In the genomic region with DNA sequence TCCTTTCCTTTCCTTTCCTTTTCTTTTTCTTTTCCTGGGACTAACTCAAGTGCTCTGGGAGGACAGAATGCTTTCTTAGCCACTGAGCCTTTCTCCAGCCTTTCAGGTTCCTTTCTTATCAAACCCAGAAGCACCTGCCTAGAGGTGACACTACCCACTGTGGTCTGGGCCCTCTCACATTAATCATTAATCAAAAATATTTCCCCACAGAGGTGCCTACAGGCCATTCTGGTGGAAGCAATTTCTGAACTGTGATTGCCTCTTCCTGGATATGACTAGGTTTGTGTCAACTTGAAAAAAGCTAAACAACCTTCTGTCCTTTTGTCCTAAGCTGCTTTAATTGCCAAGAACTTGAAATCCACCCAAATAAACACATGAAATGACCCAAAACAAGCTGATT, we compare ENCODE assay signal across 24 mouse cellular contexts. TPM values are rescaled to one million over a fixed set of nuclear protein-coding genes. Genes with fewer than 3 reads are reported as not detected.
DNase-seq lines count a peak whose midpoint lies in the region; ATAC-seq lines count a peak whose summit lies in the region.
"Had no signal": no experiment of that assay in that cellular context is flagged by ENCODE, and none has a peak within 500 bp of the region (broad histone marks: within the 10 kb centered on the region; RNA-seq: fewer than 3 reads in every experiment).

No protein-coding gene starts in this region.

- ATAC-seq in kidney, embryonic 15.5 days (replicated peaks; ENCODE audit: low FRiP score) = no peak
- ATAC-seq in liver, embryonic 15.5 days (ENCODE audit: insufficient read depth) = no peak
- ATAC-seq in liver, embryonic 16.5 days (ENCODE audit: low read depth) = peak; percentile 82
- ATAC-seq: forebrain, embryonic 14.5 days had no signal

- no peak overlapping the region for H3K4me2 ChIP-seq in kidney, embryonic 15.5 days
- H3K4me2 ChIP-seq in liver, embryonic 15.5 days = no peak overlapping the region
- no peak overlapping the region for H3K4me2 ChIP-seq in liver, embryonic 16.5 days (ENCODE audit: low read depth, low read length)
- H3K4me2 ChIP-seq: embryonic facial prominence, embryonic 12.5 days; hindbrain, embryonic 15.5 days; lung, embryonic 14.5 days; midbrain, embryonic 12.5 days had no signal

- H3K4me1 ChIP-seq in kidney, embryonic 15.5 days = no peaks in the 10 kb centered on the region
- no peaks in the 10 kb centered on the region for H3K4me1 ChIP-seq in liver, embryonic 15.5 days (replicated peaks)
- H3K4me1 ChIP-seq in liver, embryonic 16.5 days (ENCODE audit: control insufficient read depth, low read depth, low read length) = no peaks in the 10 kb centered on the region
- H3K4me1 ChIP-seq: embryonic facial prominence, embryonic 12.5 days; hindbrain, embryonic 15.5 days; limb, embryonic 10.5 days; midbrain, embryonic 12.5 days had no signal

- 0 out of 2 replicates have a peak, but pooled peaks cover 3% of the 10 kb centered on the region for H3K27me3 ChIP-seq in kidney, embryonic 15.5 days
- H3K27me3 ChIP-seq in liver, embryonic 15.5 days = no peaks in the 10 kb centered on the region
- no peaks in the 10 kb centered on the region for H3K27me3 ChIP-seq in liver, embryonic 16.5 days (ENCODE audit: control insufficient read depth, insufficient read depth, low read depth, low read length)
- H3K27me3 ChIP-seq: embryonic facial prominence, embryonic 12.5 days; hindbrain, embryonic 15.5 days; midbrain, embryonic 12.5 days had no signal

- no peak overlapping the region for H3K9ac ChIP-seq in kidney, embryonic 15.5 days
- no peak overlapping the region for H3K9ac ChIP-seq in liver, embryonic 15.5 days
- no peak overlapping the region for H3K9ac ChIP-seq in liver, embryonic 16.5 days (ENCODE audit: low read depth, low read length)
- H3K9ac ChIP-seq: embryonic facial prominence, embryonic 12.5 days; hindbrain, embryonic 15.5 days; lung, embryonic 14.5 days; midbrain, embryonic 12.5 days had no signal

- DNase-seq in kidney, adult 11 months = peak; percentile 39
- no peak for DNase-seq in liver
- DNase-seq in yolk sac, embryonic 10.5 days (ENCODE audit: low spot score) = peak; percentile 31
- no peak for DNase-seq in urinary bladder, postnatal 10 days (ENCODE audit: low spot score)
- DNase-seq in urinary bladder, postnatal 4 days (ENCODE audit: low spot score in 2 of 2) = no peak
- DNase-seq: adrenal gland, postnatal 10 days; cerebellum, adult 9-11 months; gastrocnemius, postnatal 14 days; heart, postnatal 36 days; retina, postnatal 1 day; thymus, adult 18-20 months; thymus, postnatal 4 days had no signal

- H3K9me3 ChIP-seq in kidney, embryonic 15.5 days (replicated peaks) = no peaks in the 10 kb centered on the region
- no peaks in the 10 kb centered on the region for H3K9me3 ChIP-seq in liver, embryonic 15.5 days (replicated peaks)
- H3K9me3 ChIP-seq in liver, embryonic 16.5 days (replicated peaks; ENCODE audit: control insufficient read depth, low read length) = no peaks in the 10 kb centered on the region
- H3K9me3 ChIP-seq: embryonic facial prominence, embryonic 12.5 days; hindbrain, embryonic 15.5 days; limb, embryonic 10.5 days; midbrain, embryonic 12.5 days had no signal

- H3K4me3 ChIP-seq in kidney, embryonic 15.5 days (replicated peaks) = no peak overlapping the region
- H3K4me3 ChIP-seq in liver, embryonic 15.5 days (replicated peaks) = no peak overlapping the region
- H3K4me3 ChIP-seq in liver, embryonic 16.5 days (ENCODE audit: low read depth, low read length) = no peak overlapping the region
- H3K4me3 ChIP-seq: embryonic facial prominence, embryonic 12.5 days; heart, adult 2 months; hindbrain, embryonic 15.5 days; limb, embryonic 10.5 days; midbrain, embryonic 12.5 days had no signal

- H3K36me3 ChIP-seq in kidney, embryonic 15.5 days = no peaks in the 10 kb centered on the region
- H3K36me3 ChIP-seq in liver, embryonic 15.5 days (replicated peaks) = no peaks in the 10 kb centered on the region
- H3K36me3 ChIP-seq in liver, embryonic 16.5 days (ENCODE audit: control insufficient read depth, insufficient read depth) = no peaks in the 10 kb centered on the region
- H3K36me3 ChIP-seq: embryonic facial prominence, embryonic 12.5 days; hindbrain, embryonic 15.5 days; limb, embryonic 10.5 days; midbrain, embryonic 12.5 days had no signal

- no peak overlapping the region for H3K27ac ChIP-seq in kidney, embryonic 15.5 days
- 0 out of 2 replicates have a peak overlapping the region, but pooled peaks have one; percentile 24 for H3K27ac ChIP-seq in liver, embryonic 15.5 days (replicated peaks)
- H3K27ac ChIP-seq in liver, embryonic 16.5 days (ENCODE audit: low read length) = no peak overlapping the region
- H3K27ac ChIP-seq: embryonic facial prominence, embryonic 12.5 days; heart, adult 2 months; hindbrain, embryonic 15.5 days; limb, embryonic 10.5 days; midbrain, embryonic 12.5 days had no signal

RNA-seq across cellular contexts. Expression of a gene that starts 0.8 kb away (rescaled TPM):
- 0.06 and 0.10 TPM in 2 replicates for polyA plus RNA-seq in kidney, embryonic 15.5 days (2015; fragmentation: Nextera tagmentation; extraction: Ambion mirVana)
- 5.0 and 5.2 TPM in 2 replicates for polyA plus RNA-seq in liver, embryonic 15.5 days (2015; fragmentation: Nextera tagmentation; extraction: Ambion mirVana)
- 6.2 and 6.8 TPM in 2 replicates for polyA plus RNA-seq in liver, embryonic 16.5 days (2015; fragmentation: Nextera tagmentation; extraction: Ambion mirVana)
- polyA plus RNA-seq: embryonic facial prominence, embryonic 12.5 days; forebrain, embryonic 14.5 days; heart, embryonic 14.5 days; hindbrain, embryonic 15.5 days; limb, embryonic 10.5 days; midbrain, embryonic 12.5 days had no signal

RNA-seq across cellular contexts. Expression of a gene that starts 40.7 kb away (rescaled TPM):
- polyA plus RNA-seq in kidney, embryonic 15.5 days (2015; fragmentation: Nextera tagmentation; extraction: Ambion mirVana) = 0.05 TPM in 1 of 2 replicates, not detected in the other
- not detected in 2 replicates for polyA plus RNA-seq in liver, embryonic 15.5 days (2015; fragmentation: Nextera tagmentation; extraction: Ambion mirVana)
- polyA plus RNA-seq in liver, embryonic 16.5 days (2015; fragmentation: Nextera tagmentation; extraction: Ambion mirVana) = not detected in 2 replicates
- polyA plus RNA-seq: lung, embryonic 14.5 days; neural tube, embryonic 11.5 days had no signal

RNA-seq across cellular contexts. Expression of a gene that starts 50.6 kb away (rescaled TPM):
- polyA plus RNA-seq in kidney, embryonic 15.5 days (2015; fragmentation: Nextera tagmentation; extraction: Ambion mirVana) = 0.54 and 1.1 TPM in 2 replicates
- 5.2 and 6.4 TPM in 2 replicates for polyA plus RNA-seq in liver, embryonic 15.5 days (2015; fragmentation: Nextera tagmentation; extraction: Ambion mirVana)
- 5.6 and 8.3 TPM in 2 replicates for polyA plus RNA-seq in liver, embryonic 16.5 days (2015; fragmentation: Nextera tagmentation; extraction: Ambion mirVana)
- polyA plus RNA-seq: forebrain, embryonic 14.5 days; hindbrain, embryonic 15.5 days; limb, embryonic 10.5 days; midbrain, embryonic 12.5 days; neural tube, embryonic 11.5 days had no signal

RNA-seq across cellular contexts. Expression of a gene that starts 59.1 kb away (rescaled TPM):
- not detected in 2 replicates for polyA plus RNA-seq in kidney, embryonic 15.5 days (2015; fragmentation: Nextera tagmentation; extraction: Ambion mirVana)
- 14.4 and 31.0 TPM in 2 replicates for polyA plus RNA-seq in liver, embryonic 15.5 days (2015; fragmentation: Nextera tagmentation; extraction: Ambion mirVana)
- polyA plus RNA-seq in liver, embryonic 16.5 days (2015; fragmentation: Nextera tagmentation; extraction: Ambion mirVana) = 39.1 and 54.9 TPM in 2 replicates
- polyA plus RNA-seq: embryonic facial prominence, embryonic 12.5 days; forebrain, embryonic 14.5 days; heart, adult 2 months; heart, embryonic 14.5 days; hindbrain, embryonic 15.5 days; limb, embryonic 10.5 days; lung, embryonic 14.5 days; midbrain, embryonic 12.5 days; neural tube, embryonic 11.5 days had no signal

Comparison
In these comparisons a context has a peak if more than half of its experiments do, and no peak if none do; other contexts are left out.
1. DNase-seq: peak in kidney, adult 11 months (single experiment) and yolk sac, embryonic 10.5 days (single experiment); none in liver (single experiment), urinary bladder, postnatal 10 days (single experiment) and urinary bladder, postnatal 4 days (0 of 2).